Mouse (Mus musculus) erythroblast, embryonic 14.5 days (primary cell): ENCODE data around the gene Wfikkn2. TPM values are rescaled to one million over a fixed set of nuclear protein-coding genes. Genes with fewer than 3 reads are reported as not detected.

ENCODE experiments used
- H3K27me3 ChIP-seq: 2 replicates; pipeline ENCODE4 v1.6.1; 2012; ENCODE audit warnings: inconsistent platforms; ENCODE audit not compliant: control insufficient read depth
- H3K36me3 ChIP-seq: 2 replicates; pipeline ENCODE4 v1.6.1; 2012; ENCODE audit warnings: mild to moderate bottlenecking, inconsistent platforms; ENCODE audit not compliant: control insufficient read depth
- H3K4me1 ChIP-seq: 2 replicates; pipeline ENCODE4 v1.6.1; 2012; ENCODE audit warnings: inconsistent platforms; ENCODE audit not compliant: control insufficient read depth
- H3K4me3 ChIP-seq: replicated peaks from 2 replicates; pipeline ENCODE3; 2012; ENCODE audit warnings: moderate library complexity, mild to moderate bottlenecking, inconsistent platforms
- H3K9me3 ChIP-seq: 2 replicates; pipeline ENCODE4 v1.6.1; 2012; ENCODE audit warnings: low read length, inconsistent platforms, mixed read lengths; ENCODE audit not compliant: control insufficient read depth
- GATA1 ChIP-seq: IDR thresholded peaks from 2 replicates; pipeline ENCODE4 v1.6.1; 2012; ENCODE audit warnings: low read length, inconsistent platforms, mixed read lengths
- TAL1 ChIP-seq: IDR thresholded peaks from 3 replicates; pipeline ENCODE4 v1.6.1; 2012; ENCODE audit warnings: low read length, inconsistent platforms, mixed read lengths
- polyA plus RNA-seq: library from polyadenylated mRNA; stranded (reverse); fragments of >175 nt; gene quantifications from 2 replicates; pipeline ENCODE4 v1.2.3, GENCODE M21; 2012

Wfikkn2 gene
- polyA plus RNA-seq, 1 experiment = not detected

DNA sequence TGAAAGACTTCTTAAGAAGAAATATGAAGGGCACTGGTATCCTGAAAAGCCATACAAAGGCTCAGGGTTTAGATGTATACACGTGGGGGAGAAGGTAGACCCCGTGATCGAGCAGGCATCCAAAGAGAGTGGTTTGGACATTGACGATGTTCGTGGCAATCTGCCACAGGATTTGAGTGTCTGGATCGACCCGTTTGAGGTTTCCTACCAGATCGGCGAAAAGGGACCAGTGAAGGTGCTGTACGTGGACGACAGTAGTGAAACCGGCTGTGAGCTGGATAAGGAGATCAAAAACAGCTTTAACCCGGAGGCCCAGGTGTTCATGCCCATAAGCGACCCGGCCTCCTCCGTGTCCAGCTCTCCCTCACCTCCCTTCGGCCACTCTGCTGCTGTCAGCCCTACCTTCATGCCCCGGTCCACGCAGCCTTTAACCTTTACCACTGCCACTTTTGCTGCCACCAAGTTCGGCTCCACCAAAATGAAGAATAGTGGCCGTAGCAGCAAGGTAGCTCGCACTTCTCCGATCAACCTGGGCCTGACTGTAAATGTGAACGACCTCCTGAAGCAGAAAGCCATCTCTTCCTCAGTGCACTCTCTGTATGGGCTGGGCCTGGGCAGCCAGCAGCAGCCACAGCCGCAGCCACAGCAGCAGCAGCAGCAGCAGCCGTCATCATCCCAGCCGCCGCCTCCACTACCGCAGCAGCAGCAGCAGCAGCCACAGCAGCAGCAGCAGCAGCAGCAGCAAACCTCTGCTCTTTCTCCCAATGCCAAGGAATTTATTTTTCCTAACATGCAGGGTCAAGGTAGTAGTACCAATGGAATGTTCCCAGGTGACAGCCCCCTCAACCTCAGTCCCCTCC lies 31.8 kb downstream of the Wfikkn2 start:
- peaks cover 17% of the 10 kb centered on the region for H3K36me3 ChIP-seq

DNA sequence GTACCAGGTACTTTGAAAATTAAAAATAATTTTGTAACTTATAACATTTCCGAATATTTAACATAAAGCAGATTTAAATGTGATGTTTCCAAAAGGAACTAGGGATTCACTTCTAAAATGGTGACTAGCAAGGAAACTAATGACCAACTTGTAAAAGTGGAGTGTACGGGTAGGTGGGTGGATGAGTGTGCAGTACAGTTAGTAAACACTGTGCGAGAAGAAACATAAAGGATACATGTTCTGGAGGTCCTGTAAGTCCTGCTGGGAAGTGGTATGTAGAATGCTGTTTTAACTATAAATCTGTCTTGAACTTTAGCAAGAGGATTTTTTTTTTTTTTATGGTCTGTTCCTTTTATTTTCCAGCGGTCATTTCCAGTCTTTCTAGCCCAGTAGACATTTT lies 32.8 kb downstream of the Wfikkn2 start:
- no peak for TF ChIP-seq TAL1
- no peak for TF ChIP-seq GATA1
- Histone ChIP-seq H3K4me1 (peaks cover 33% of the 10 kb centered on the region), H3K9me3 (no peaks in the 10 kb centered on the region), H3K27me3 (no peaks in the 10 kb centered on the region), H3K4me3 (peak overlapping the region; percentile 88), H3K36me3 (peaks cover 17% of the 10 kb centered on the region)

More for the DNA sequence above, 31.8 kb downstream of the Wfikkn2 start:
- Histone ChIP-seq H3K4me3 (no peak overlapping the region), H3K27me3 (peaks cover 3% of the 10 kb centered on the region), H3K9me3 (no peaks in the 10 kb centered on the region), H3K4me1 (peaks cover 31% of the 10 kb centered on the region)
- TF ChIP-seq TAL1 = no peak
- TF ChIP-seq GATA1 = no peak

DNA sequence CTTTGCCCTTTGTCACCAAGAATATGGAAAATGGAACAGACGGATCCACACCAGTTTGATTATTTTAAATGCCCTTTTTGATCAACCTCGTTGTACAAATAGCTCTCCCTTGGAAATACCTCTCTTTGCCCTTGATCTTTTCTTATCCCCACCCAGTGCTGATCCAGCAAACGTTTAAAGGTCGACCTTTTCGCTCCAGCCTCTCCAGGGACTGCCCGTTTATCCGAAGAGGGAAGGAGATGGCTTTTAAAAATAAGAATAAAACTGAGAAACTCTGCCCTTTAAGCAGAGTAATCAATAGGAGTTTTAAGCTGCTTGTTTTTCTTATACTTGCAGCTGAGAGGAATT lies 33.3 kb downstream of the Wfikkn2 start:
- H3K36me3 ChIP-seq = peaks cover 17% of the 10 kb centered on the region
- H3K9me3 ChIP-seq = no peaks in the 10 kb centered on the region
- H3K4me3 ChIP-seq = peak overlapping the region; percentile 88
- H3K27me3 ChIP-seq = no peaks in the 10 kb centered on the region
- no peak for TF ChIP-seq TAL1
- no peak for TF ChIP-seq GATA1
- H3K4me1 ChIP-seq = peaks cover 33% of the 10 kb centered on the region

DNA sequence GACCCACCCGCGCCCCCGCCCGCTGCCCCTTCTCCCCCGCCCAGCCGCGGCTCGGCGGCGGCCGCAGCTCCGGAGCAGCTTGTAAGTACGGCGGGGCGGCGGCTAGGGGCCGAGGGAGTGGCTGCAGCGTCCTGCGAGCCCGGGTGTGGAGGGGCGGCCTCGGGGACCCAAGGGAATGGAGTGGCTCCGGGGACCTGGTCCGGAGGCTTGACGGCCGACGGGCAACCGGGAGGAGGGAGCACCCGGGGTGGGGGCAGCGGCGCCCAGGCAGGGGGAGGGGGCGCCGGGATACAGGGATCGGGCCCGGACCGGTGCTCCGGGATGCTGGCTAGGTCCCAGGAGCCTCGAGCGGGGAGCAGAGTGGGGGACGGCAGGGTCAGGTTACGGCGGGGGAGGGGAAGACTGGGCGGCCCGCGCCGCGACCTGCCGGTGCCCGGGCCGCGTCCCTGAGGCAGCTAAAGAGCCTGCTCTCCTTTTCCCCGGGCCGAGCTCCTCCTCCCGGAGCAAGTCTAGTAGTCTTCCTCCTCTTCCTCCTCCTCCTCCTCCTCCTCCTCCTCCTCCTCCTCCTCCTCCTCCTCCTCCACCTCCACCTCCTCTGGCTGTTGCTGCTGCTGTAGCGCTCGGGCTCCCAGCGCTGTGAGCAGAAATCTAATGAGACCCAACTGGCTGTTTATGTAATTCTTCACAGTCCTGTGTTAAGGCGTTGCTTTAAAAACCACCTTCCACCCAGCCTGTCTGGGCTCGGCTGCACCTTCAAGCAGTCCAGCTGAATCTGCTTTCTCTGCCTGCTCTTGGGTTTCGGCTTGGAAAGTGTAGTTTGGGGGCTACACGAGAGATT lies 33.9 kb downstream of the Wfikkn2 start:
- H3K9me3 ChIP-seq = no peaks in the 10 kb centered on the region
- H3K4me1 ChIP-seq = peaks cover 33% of the 10 kb centered on the region

DNA sequence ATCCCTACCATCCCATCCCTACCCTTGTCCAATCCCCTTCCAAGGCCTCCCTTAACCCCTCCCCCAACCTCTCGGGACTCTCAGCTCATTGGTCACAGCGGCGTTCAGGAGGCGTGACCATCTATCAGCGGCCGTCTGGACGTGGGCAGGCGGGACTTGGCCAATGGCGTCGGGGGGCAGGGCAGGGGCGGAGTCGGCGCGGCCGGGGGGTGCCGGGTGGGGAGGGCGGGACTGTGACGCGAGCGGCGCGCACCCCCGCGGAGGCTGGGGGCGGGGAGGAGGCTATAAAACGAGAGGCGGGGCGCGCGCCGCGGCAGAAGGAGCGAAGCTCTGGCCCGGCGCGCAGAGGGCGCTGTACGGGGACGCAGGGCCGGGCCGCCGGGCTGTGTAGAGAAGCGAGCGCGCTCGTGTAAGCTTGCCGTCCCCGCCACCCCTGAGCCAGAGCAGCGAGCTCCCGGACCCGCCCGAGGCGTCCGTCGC lies 34.6 kb downstream of the Wfikkn2 start, which contains the start of gene Tob1:
Tob1 (plus strand) TSS at position 331 of the 480 bp plus-strand sequence.
- Histone ChIP-seq H3K9me3 (no peaks in the 10 kb centered on the region), H3K36me3 (peaks cover 17% of the 10 kb centered on the region), H3K4me3 (peak within 1 kb of the TSS; percentile 88), H3K4me1 (peaks cover 33% of the 10 kb centered on the region), H3K27me3 (no peaks in the 10 kb centered on the region)
- TF ChIP-seq GATA1 = no peak
- no peak for TF ChIP-seq TAL1

More for the DNA sequence above, 33.9 kb downstream of the Wfikkn2 start:
- Histone ChIP-seq H3K36me3 (peaks cover 17% of the 10 kb centered on the region), H3K4me3 (peak overlapping the region; percentile 88), H3K27me3 (no peaks in the 10 kb centered on the region)
- TF ChIP-seq GATA1 (no peak), TAL1 (no peak)

DNA sequence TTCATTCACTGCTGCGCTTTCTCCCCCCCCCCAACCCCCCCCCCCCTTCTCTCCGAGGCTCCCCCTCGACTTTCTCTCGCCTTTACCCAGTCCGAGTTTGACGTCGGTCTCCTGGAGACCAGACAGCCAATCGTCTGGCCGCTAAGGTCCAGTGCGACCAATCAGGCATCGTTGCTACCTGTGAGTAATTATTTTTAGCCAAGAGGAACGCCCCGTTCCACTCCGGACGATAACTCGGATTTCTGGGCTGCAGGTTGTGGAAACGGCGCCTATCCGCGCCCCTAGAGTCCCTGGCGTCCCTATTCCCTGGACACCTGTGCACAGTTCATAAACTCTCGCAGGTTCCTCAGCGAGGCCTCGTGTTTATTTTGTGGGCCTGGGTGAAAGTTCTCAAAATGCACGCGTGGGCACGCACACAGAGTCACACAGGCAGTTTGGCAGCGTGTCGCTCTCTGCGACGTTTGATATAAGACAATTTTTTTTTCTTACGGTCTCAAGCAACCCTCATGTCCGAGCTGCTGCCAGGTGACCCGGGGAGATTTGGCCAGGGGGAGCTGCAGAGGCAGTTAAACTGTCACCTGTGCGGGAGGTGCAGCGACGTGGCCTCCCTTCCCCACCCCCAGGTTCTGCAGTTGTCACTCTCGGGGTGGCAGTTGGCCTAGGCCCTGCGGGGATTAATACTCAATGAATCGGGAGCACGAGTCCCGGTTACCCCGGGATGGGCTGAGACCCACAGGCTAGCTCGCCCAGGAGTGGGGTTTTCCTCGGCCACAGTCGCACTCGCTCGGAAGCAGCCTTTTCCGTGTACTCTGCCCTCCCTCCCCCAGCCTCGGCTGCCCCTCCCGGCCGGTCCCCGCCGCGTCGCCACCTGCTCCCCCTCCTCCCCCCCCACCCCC lies 35.4 kb downstream of the Wfikkn2 start:
- TF ChIP-seq GATA1 (no peak), TAL1 (no peak)
- Histone ChIP-seq H3K36me3 (peaks cover 15% of the 10 kb centered on the region), H3K27me3 (no peaks in the 10 kb centered on the region), H3K4me3 (peak overlapping the region; percentile 88), H3K4me1 (peaks cover 33% of the 10 kb centered on the region), H3K9me3 (no peaks in the 10 kb centered on the region)

DNA sequence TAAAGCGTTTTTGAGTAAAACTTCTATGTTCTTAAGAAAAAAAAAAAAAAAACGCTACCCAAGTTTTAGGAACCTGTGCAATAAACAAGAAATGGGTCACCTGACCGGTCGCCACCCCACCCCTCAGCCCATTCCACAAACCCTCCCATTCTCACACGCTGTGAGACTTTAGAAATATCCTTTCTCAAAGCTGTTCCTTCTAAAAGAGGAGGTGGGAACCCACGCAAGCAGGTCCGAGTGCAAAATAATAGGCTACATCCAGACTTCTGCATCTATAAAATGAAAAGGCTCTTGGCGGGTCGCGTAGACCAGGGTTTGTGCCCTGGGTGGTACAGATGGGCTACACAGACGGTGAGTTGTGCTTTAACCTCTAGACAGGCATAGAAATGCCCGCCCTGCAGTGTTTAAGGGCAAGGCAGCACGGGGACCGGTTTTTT lies 36.1 kb downstream of the Wfikkn2 start:
- peaks cover 13% of the 10 kb centered on the region for H3K36me3 ChIP-seq
- peak overlapping the region; percentile 88 for H3K4me3 ChIP-seq
- H3K9me3 ChIP-seq = no peaks in the 10 kb centered on the region
- TF ChIP-seq TAL1 = no peak
- TF ChIP-seq GATA1 = no peak
- H3K27me3 ChIP-seq = no peaks in the 10 kb centered on the region
- peaks cover 33% of the 10 kb centered on the region for H3K4me1 ChIP-seq
